Mouse (Mus musculus) liver, postnatal 0 days (tissue): ENCODE measurements at regions not wholly inside any gene's neighbourhood (a gene's known extent, or its start where the extent isn't known, plus 50 kb on each side); places are given as distances from the start of the nearest gene placed in this dataset.

Source experiments
- ATAC-seq: fragments of 200-750 bp; cut with Nextera tagmentation; 2 replicates; pipeline ENCODE4 v1.8.0; 2017; ENCODE audit warnings: mild to moderate bottlenecking, moderate library complexity
- DNase-seq: peaks from one replicate; pipeline ENCODE4 v3.0.0-alpha.2; 2016
- H3K27ac ChIP-seq: fragments of 300-500 bp; sonication (generic); 2 replicates; pipeline ENCODE4 v1.5.1; 2014; ENCODE audit warnings: antibody characterized with exemption, moderate library complexity, mild to moderate bottlenecking, low read depth
- H3K27me3 ChIP-seq: fragments of 300-500 bp; sonication (generic); 2 replicates; pipeline ENCODE4 v1.6.1; 2014; ENCODE audit warnings: low read length, control low read depth, mixed read lengths; ENCODE audit not compliant: insufficient read depth
- H3K36me3 ChIP-seq: fragments of 300-500 bp; sonication (generic); replicated peaks from 2 replicates; pipeline ENCODE4 v1.6.1; 2014; ENCODE audit warnings: mild to moderate bottlenecking, control low read depth, low read length, moderate library complexity, mixed read lengths; ENCODE audit not compliant: insufficient read depth
- H3K4me1 ChIP-seq: fragments of 300-500 bp; sonication (generic); 2 replicates; pipeline ENCODE4 v1.6.1; 2014; ENCODE audit warnings: antibody characterized with exemption, mild to moderate bottlenecking, control low read depth; ENCODE audit not compliant: insufficient read depth
- H3K4me2 ChIP-seq: fragments of 300-500 bp; sonication (generic); 2 replicates; pipeline ENCODE4 v1.6.1; 2014; ENCODE audit warnings: low read depth, mild to moderate bottlenecking, low read length, moderate library complexity, mixed read lengths
- H3K4me3 ChIP-seq: fragments of 300-500 bp; sonication (generic); 2 replicates; pipeline ENCODE4 v1.5.1; 2014; ENCODE audit warnings: low read depth, low read length
- H3K9ac ChIP-seq: fragments of 300-500 bp; sonication (generic); replicated peaks from 2 replicates; pipeline ENCODE4 v1.6.1; 2014; ENCODE audit warnings: mild to moderate bottlenecking, moderate library complexity
- H3K9me3 ChIP-seq: fragments of 300-500 bp; sonication (generic); 2 replicates; pipeline ENCODE4 v1.6.1; 2016; ENCODE audit warnings: mild to moderate bottlenecking, control low read depth, low read length, mixed read lengths
- CTCF ChIP-seq: sonication (generic); IDR thresholded peaks from 2 replicates; pipeline ENCODE4 v1.5.1; 2016; ENCODE audit warnings: antibody characterized with exemption, low read depth
- EP300 ChIP-seq: IDR thresholded peaks from 2 replicates; pipeline ENCODE4 v1.6.1; 2016; ENCODE audit warnings: antibody characterized with exemption, low read depth, mild to moderate bottlenecking
- WGBS: fragments of 180-500 bp; shearing (Covaris S2); extraction: QIAGEN DNeasy Blood & Tissue Kit; methylation state at CpG from one replicate; pipeline ENCODE4 v1.1.7; 2014; ENCODE audit not compliant: insufficient replicate concordance; 5-methylcytosine and 5-hydroxymethylcytosine counted together

DNA sequence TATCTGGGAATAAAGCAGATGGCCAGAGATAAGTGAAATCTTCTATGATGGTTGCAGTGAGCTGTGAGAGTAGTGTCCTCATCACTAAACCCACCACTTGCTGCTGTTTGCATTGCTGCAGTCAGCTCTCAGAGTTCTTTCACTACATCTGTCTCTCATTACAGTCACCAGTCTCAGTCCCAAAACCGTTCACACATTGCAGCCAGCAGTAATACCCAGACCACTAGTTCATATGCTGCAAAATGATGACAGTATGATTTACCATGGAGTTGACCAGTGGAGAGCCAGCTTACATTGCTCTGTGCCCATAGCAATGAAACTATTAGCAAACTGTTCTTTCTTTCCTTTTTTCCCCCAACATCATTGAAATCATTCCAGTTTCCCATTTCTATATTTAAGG, 718.6 kb downstream of the Tlr4 start:
- Histone ChIP-seq H3K27ac (no peak overlapping the region), H3K36me3 (no peaks in the 10 kb centered on the region), H3K4me2 (no peak overlapping the region), H3K9ac (no peak overlapping the region), H3K9me3 (no peaks in the 10 kb centered on the region), H3K27me3 (no peaks in the 10 kb centered on the region), H3K4me3 (no peak overlapping the region), H3K4me1 (no peaks in the 10 kb centered on the region)
- 58% methylated on average over 1 of the region's 1 CpGs for WGBS
- ATAC-seq = no peak
- DNase-seq = no peak
- TF ChIP-seq EP300 (no peak), CTCF (no peak)

DNA sequence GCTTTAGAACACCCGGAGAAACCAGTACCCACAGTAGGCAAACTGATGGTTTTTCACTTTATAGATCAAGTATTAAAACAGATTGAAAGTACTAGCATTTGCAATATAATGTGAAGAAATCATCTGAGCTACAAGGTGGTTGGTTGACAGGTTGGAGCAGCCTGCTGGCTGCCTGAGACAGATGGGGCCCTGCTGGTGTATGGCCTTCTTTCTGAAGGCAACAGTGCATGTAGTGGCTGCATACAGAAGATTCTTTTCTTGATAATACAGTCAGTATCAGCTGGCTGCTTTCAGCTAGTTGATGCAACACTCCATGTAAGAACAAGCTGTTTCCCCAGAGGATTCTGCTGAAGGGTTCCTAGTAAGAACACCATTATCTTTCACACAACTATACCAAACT, 720.6 kb downstream of the Tlr4 start:
- TF ChIP-seq EP300 (no peak), CTCF (no peak)
- ATAC-seq (no peak), DNase-seq (no peak)
- H3K36me3 ChIP-seq = no peaks in the 10 kb centered on the region
- H3K9me3 ChIP-seq = no peaks in the 10 kb centered on the region
- no peaks in the 10 kb centered on the region for H3K27me3 ChIP-seq
- H3K4me1 ChIP-seq = no peaks in the 10 kb centered on the region
- WGBS = 78% methylated on average over 1 of the region's 1 CpGs
- H3K4me2 ChIP-seq = no peak overlapping the region
- no peak overlapping the region for H3K27ac ChIP-seq
- no peak overlapping the region for H3K4me3 ChIP-seq
- H3K9ac ChIP-seq = no peak overlapping the region

DNA sequence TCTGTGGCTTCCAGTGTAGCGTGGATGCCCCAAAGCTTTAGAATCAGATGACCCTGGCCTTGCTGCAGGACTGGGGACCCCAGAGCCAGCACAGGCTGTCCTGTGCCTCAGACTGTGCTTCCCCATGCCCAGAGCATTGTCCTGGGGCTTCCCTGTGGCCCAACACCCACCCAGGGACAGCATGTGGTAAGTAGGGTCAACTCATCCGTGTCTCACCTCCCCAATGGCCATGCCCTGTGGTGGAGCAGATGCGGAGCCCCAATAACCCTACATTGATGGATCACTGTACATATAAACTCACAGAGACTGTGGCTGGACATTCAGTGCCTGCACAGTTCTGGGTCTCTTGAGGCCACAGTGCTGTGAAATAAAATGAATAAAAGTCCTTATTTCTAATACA, 726.1 kb downstream of the Tlr4 start:
- H3K9me3 ChIP-seq = no peaks in the 10 kb centered on the region
- no peak for ATAC-seq
- H3K27me3 ChIP-seq = no peaks in the 10 kb centered on the region
- WGBS = 76% methylated on average over 3 of the region's 3 CpGs
- no peaks in the 10 kb centered on the region for H3K4me1 ChIP-seq
- no peak overlapping the region for H3K9ac ChIP-seq
- H3K4me3 ChIP-seq = no peak overlapping the region
- H3K27ac ChIP-seq = no peak overlapping the region
- no peak for DNase-seq
- no peak overlapping the region for H3K4me2 ChIP-seq
- TF ChIP-seq CTCF (no peak), EP300 (no peak)
- H3K36me3 ChIP-seq = no peaks in the 10 kb centered on the region

DNA sequence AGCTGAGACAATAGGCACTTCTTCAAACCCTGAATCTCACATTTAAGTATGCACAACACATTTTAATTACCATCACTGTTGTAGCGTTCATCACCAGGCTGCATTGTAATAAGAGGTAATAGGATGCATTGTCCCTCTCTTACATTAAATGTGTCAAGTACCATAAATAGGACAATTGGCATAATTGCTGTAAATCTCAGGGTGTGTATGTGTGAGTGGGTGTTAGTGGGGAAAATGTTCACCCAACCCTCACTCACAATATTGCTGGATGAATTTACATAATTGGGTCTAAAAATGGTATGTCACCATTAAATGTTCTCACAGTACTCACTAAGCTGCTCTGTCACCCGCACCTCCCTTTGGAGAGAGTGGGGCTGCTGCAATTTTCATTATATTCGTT, 747.4 kb downstream of the Tlr4 start:
- TF ChIP-seq EP300 (no peak), CTCF (no peak)
- no peak overlapping the region for H3K4me2 ChIP-seq
- 66% methylated on average over 3 of the region's 3 CpGs for WGBS
- H3K4me3 ChIP-seq = no peak overlapping the region
- H3K27me3 ChIP-seq = no peaks in the 10 kb centered on the region
- no peak overlapping the region for H3K9ac ChIP-seq
- no peak overlapping the region for H3K27ac ChIP-seq
- no peaks in the 10 kb centered on the region for H3K4me1 ChIP-seq
- ATAC-seq (no peak), DNase-seq (no peak)
- no peaks in the 10 kb centered on the region for H3K36me3 ChIP-seq
- H3K9me3 ChIP-seq = no peaks in the 10 kb centered on the region

DNA sequence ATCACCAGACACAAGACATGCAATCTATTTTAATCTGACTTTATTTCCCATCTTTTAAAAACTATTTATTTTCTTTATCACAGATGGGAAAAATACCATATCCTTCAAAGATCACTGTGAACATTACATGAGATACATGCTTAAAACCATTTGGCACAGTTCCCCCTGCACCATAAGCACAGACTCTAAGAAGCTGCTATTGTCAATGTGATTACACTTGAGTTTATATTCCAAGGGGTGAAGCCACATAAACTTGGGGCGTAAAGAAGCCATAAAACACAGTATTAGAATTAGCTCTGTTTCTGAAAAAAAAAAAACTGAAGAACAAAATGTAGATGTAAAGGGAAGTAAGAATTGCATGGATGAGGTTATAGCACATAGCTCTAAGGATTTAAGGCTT, 762.1 kb downstream of the Tlr4 start:
- Histone ChIP-seq H3K9me3 (no peaks in the 10 kb centered on the region), H3K4me3 (no peak overlapping the region), H3K4me1 (no peaks in the 10 kb centered on the region), H3K27me3 (no peaks in the 10 kb centered on the region), H3K4me2 (no peak overlapping the region), H3K36me3 (no peaks in the 10 kb centered on the region), H3K9ac (no peak overlapping the region), H3K27ac (no peak overlapping the region)
- TF ChIP-seq CTCF (no peak), EP300 (no peak)
- DNase-seq = no peak
- no peak for ATAC-seq
- 76% methylated on average over 1 of the region's 1 CpGs for WGBS

DNA sequence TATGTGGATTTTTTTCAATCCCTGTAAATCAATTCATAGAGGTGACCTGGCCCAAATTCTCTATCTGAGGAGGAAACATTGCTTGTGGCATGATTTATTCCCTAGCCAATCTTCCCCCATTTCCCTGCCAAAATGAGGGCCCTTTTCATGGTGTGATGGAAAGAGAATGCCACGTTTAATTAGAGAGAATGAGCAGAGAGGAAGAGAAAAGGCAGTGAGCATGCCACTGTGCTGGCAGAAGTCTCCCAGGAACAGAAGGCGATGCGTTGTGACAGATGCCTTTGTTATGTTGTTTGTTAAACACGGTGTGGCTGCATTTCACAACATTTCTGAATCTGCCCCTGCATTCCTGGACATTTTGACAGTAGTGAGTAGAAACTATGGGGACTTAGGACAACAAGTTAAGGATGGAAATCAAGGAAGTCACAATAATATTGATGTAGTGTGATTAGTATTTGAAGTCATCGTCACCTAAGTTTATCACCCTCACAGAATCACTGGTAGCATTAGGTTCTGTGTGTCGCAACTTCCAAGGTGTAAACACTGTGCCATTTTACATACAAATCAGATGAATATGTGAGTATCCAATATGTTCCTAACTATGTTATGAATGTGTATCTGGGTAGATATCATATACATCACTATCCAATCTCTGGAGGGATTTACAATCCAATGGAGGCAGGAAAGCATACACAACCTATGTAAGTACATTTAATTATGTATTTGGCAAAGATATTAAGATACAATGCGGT, 762.8 kb downstream of the Tlr4 start:
- H3K27ac ChIP-seq = no peak overlapping the region
- H3K27me3 ChIP-seq = no peaks in the 10 kb centered on the region
- H3K36me3 ChIP-seq = no peaks in the 10 kb centered on the region
- no peaks in the 10 kb centered on the region for H3K9me3 ChIP-seq
- TF ChIP-seq CTCF = no peak
- TF ChIP-seq EP300 = no peak
- H3K4me3 ChIP-seq = no peak overlapping the region
- ATAC-seq = no peak
- no peaks in the 10 kb centered on the region for H3K4me1 ChIP-seq
- H3K4me2 ChIP-seq = no peak overlapping the region
- no peak for DNase-seq
- 73% methylated on average over 7 of the region's 7 CpGs for WGBS
- H3K9ac ChIP-seq = no peak overlapping the region

DNA sequence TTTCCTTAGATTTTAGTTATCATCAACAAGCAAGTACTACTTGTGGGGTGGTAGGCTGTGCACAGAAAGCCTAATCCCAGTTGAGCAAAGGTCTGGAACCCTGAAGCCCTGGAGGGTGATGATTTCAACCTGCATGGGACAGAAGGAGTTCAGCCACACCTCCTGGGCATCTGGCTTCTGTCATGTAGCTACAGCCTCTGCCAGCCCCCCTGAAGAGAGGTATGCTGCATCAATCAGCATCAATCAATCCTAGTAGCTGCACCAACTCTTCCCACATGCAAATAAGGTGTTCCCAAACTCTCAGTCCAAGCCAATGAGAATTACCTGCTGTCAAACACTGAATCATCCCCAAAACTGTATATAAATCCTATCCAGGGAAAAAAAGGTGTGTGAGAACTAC, 779.8 kb downstream of the Tlr4 start:
- no peak overlapping the region for H3K9ac ChIP-seq
- ATAC-seq = no peak
- no peak overlapping the region for H3K4me2 ChIP-seq
- H3K27ac ChIP-seq = no peak overlapping the region
- no peaks in the 10 kb centered on the region for H3K36me3 ChIP-seq
- no peaks in the 10 kb centered on the region for H3K4me1 ChIP-seq
- DNase-seq = no peak
- no peaks in the 10 kb centered on the region for H3K27me3 ChIP-seq
- no peaks in the 10 kb centered on the region for H3K9me3 ChIP-seq
- H3K4me3 ChIP-seq = no peak overlapping the region
- no peak for TF ChIP-seq CTCF
- no peak for TF ChIP-seq EP300
